Mouse (Mus musculus) hindbrain, embryonic 16.5 days (tissue): ENCODE measurements around the gene Zbtb25. TPM values are rescaled to one million over a fixed set of nuclear protein-coding genes. Genes with fewer than 3 reads are reported as not detected.

Experiments
- ATAC-seq: fragments of 200-750 bp; cut with Nextera tagmentation; 2 replicates; pipeline ENCODE4 v1.8.0; 2017; ENCODE audit warnings: moderate TSS enrichment, moderate library complexity
- H3K27ac ChIP-seq: fragments of 300-500 bp; sonication (generic); 2 replicates; pipeline ENCODE4 v1.5.1; 2014; ENCODE audit warnings: low read depth, mild to moderate bottlenecking, control low read depth, low read length, moderate library complexity
- H3K27me3 ChIP-seq: fragments of 300-500 bp; sonication (generic); replicated peaks from 2 replicates; pipeline ENCODE4 v1.6.1; 2014; ENCODE audit warnings: low read length; ENCODE audit not compliant: control insufficient read depth, insufficient read depth
- H3K36me3 ChIP-seq: fragments of 300-500 bp; sonication (generic); 2 replicates; pipeline ENCODE4 v1.6.1; 2014; ENCODE audit warnings: mild to moderate bottlenecking, low read length, moderate library complexity, mixed read lengths; ENCODE audit not compliant: control insufficient read depth, insufficient read depth
- H3K4me1 ChIP-seq: fragments of 300-500 bp; sonication (generic); 2 replicates; pipeline ENCODE4 v1.6.1; 2014; ENCODE audit warnings: low read depth, low read length; ENCODE audit not compliant: control insufficient read depth, insufficient read depth
- H3K4me2 ChIP-seq: fragments of 300-500 bp; sonication (generic); 2 replicates; pipeline ENCODE4 v1.6.1; 2014; ENCODE audit warnings: mild to moderate bottlenecking, low read length, control low read depth, moderate library complexity
- H3K4me3 ChIP-seq: fragments of 300-500 bp; sonication (generic); 2 replicates; pipeline ENCODE4 v1.5.1; 2014; ENCODE audit warnings: mild to moderate bottlenecking, low read length, control low read depth, moderate library complexity
- H3K9ac ChIP-seq: fragments of 300-500 bp; sonication (generic); 2 replicates; pipeline ENCODE4 v1.6.1; 2014; ENCODE audit warnings: low read depth, mild to moderate bottlenecking, control low read depth, low read length, moderate library complexity
- H3K9me3 ChIP-seq: fragments of 300-500 bp; sonication (generic); 2 replicates; pipeline ENCODE4 v1.6.1; 2014; ENCODE audit warnings: mild to moderate bottlenecking, low read length, moderate library complexity; ENCODE audit not compliant: control insufficient read depth
- WGBS: fragments of 180-500 bp; shearing (Covaris S2); extraction: QIAGEN DNeasy Blood & Tissue Kit; methylation state at CpG from one replicate; pipeline ENCODE4 v1.1.7; 2014; 5-methylcytosine and 5-hydroxymethylcytosine counted together
- polyA plus RNA-seq: library from polyadenylated mRNA; unstranded; fragments of >200 nt; fragmentation: Nextera tagmentation; extraction: Ambion mirVana; gene quantifications from 2 replicates; pipeline ENCODE4 v1.2.1, GENCODE M21; 2015

Zbtb25 gene
- polyA plus RNA-seq, 1 experiment from 2014 or later, result 12.6 TPM

- Histone ChIP-seq H3K9ac (no peak overlapping the region), H3K27me3 (no peaks in the 10 kb centered on the region), H3K36me3 (peaks cover 5% of the 10 kb centered on the region), H3K4me2 (no peak overlapping the region), H3K27ac (no peak overlapping the region), H3K9me3 (no peaks in the 10 kb centered on the region), H3K4me1 (no peaks in the 10 kb centered on the region; the same call in 1 of the 2 replicates), H3K4me3 (no peak overlapping the region)
- WGBS, result 91% methylated on average over 6 of the region's 6 CpGs
- no peak for ATAC-seq
Measured at GRCm38 (mm10) chr12:76328567-76329354, 40.6 kb downstream of the Zbtb25 start.

- Histone ChIP-seq H3K4me1 (no peaks in the 10 kb centered on the region; the same call in 1 of the 2 replicates), H3K4me2 (no peak overlapping the region), H3K36me3 (peaks cover 5% of the 10 kb centered on the region), H3K4me3 (no peak overlapping the region), H3K9me3 (no peaks in the 10 kb centered on the region), H3K27me3 (no peaks in the 10 kb centered on the region), H3K27ac (no peak overlapping the region), H3K9ac (no peak overlapping the region)
- ATAC-seq, result no peak
- 87% methylated on average over 23 of the region's 23 CpGs for WGBS
Measured at GRCm38 (mm10) chr12:76326437-76327220, 42.8 kb downstream of the Zbtb25 start.

DNA sequence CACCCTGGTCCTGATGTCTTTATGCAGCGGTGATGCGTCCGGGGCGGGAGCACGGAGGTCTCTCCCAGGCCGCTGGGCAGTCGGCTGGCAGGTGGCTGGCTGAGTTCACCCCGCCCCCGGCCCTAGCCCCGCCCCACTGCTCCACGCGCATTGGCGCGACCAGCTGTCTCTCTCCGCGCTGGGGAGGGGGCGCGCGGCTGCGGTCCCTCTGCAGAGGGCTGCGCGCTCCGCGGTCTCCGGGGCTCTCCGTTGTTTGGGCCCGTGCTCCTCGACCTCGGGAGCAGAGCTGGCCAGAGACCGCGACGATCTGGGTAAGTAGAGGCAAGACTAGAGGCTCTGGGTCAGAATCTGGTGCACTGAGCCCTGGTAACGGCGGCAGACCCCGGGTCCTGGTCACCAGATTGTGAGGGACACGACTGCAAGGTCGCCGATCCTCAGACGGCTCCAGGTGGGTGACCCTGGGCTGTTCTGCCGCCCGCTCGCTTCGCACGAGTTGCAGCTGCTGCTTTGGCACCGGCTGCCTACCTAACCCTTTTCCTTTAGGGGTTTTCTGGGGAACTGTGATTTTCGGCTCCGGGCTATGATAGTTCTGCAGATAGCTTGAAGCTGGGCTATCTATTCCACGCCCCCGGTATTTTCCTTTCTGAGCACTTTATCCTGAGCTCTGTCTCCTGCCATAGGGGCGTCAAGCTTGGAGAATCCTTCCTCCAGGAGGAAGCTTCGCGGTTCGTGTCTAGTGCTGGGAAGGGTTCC lies 44.5 kb downstream of the Zbtb25 start, which contains the start of gene Akap5:
Gene Akap5, plus strand, starts transcription at position 213 of the 753 bp plus-strand sequence.
- Histone ChIP-seq H3K36me3 (0 out of 2 replicates have a peak, but pooled peaks cover 6% of the 10 kb centered on the region), H3K27ac (peak within 1 kb of the TSS; percentile 72), H3K4me1 (no peaks in the 10 kb centered on the region; the same call in 1 of the 2 replicates), H3K4me2 (peak within 1 kb of the TSS; percentile 86), H3K4me3 (peak within 1 kb of the TSS; percentile 59), H3K9me3 (no peaks in the 10 kb centered on the region), H3K27me3 (no peaks in the 10 kb centered on the region), H3K9ac (peak within 1 kb of the TSS; percentile 82)
- peak; percentile 99 for ATAC-seq
- WGBS, result under 1% methylated on average over 42 of the region's 53 CpGs

DNA sequence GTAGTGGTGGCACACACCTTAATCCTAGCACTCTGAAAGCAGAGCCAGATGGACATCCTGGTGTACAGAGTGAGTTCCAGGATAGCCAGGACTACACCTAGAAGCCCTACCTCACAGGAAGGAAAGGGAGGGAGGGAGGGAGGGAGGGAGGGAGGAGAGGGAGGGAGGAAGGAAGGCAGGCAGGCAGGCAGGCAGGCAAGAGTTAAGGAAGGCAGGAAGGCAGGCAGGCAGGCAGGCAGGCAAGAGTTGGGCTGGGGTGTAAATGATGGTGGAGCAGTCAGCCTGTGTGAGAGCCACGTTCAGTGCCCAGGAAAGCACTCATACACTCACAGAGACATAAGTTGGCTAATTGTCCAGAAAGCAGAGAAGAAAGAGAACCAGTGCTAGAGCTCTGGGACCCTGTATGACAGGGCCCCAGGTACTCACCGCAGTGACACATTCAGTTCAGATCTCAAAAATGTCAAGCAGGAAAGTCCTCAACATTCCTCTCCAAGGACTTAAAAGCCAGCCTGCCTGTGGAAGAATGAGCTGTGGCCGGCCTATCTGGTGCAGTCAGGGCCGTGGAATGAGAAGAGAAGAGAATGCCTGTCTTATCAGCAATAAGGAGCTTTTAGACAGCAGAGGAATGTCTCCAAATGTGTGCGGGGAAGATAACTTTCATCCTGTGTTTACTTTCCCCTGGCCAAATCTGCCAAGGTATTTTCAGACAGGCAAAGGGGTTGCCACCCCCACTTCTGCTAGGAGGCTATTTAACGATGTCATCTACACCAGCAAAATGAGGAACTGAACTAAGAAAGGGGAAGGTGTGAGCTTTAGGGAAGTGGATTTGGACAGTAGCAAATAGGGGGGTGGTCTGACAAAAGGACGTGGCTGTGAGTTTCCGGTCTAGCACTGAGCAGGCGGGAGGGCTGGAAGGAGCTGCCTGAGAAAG lies 50.9 kb downstream of the Zbtb25 start:
- Histone ChIP-seq H3K27ac (no peak overlapping the region), H3K36me3 (0 out of 2 replicates have a peak, but pooled peaks cover 5% of the 10 kb centered on the region), H3K27me3 (no peaks in the 10 kb centered on the region), H3K4me3 (no peak overlapping the region), H3K9ac (no peak overlapping the region), H3K4me2 (no peak overlapping the region), H3K9me3 (no peaks in the 10 kb centered on the region), H3K4me1 (no peaks in the 10 kb centered on the region)
- WGBS, result 81% methylated on average over 9 of the region's 9 CpGs
- ATAC-seq, result no peak

DNA sequence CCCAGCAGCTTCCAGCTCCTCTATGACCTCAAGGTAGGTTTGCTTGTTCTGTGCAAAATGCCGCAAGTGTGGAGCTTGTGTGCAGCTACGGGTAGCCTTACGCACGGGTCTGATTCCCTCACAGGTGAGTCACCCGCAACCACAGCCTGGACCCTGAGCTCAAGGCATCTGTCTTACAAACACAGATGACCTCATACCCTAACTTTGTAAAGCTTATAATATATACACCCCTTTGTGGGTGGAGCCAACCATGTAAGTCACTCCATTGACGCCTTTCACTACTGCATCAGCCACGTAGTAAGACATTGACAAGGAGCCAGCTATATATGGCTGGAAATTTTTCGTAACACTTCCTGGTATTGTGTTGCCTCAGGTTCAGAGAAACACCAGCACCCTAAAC lies 57.5 kb downstream of the Zbtb25 start:
- peaks cover 5% of the 10 kb centered on the region; the same call in 1 of the 2 replicates for H3K36me3 ChIP-seq
- no peaks in the 10 kb centered on the region for H3K27me3 ChIP-seq
- no peak for ATAC-seq
- H3K9ac ChIP-seq, result no peak overlapping the region
- WGBS, result 98% methylated on average over 8 of the region's 8 CpGs
- H3K4me1 ChIP-seq, result no peaks in the 10 kb centered on the region
- no peak overlapping the region for H3K4me2 ChIP-seq
- H3K27ac ChIP-seq, result no peak overlapping the region
- no peaks in the 10 kb centered on the region for H3K9me3 ChIP-seq
- H3K4me3 ChIP-seq, result no peak overlapping the region

- 89% methylated on average over 9 of the region's 9 CpGs for WGBS
- no peak for ATAC-seq
- Histone ChIP-seq H3K4me1 (no peaks in the 10 kb centered on the region; the same call in 1 of the 2 replicates), H3K27ac (no peak overlapping the region), H3K9me3 (no peaks in the 10 kb centered on the region), H3K4me3 (no peak overlapping the region), H3K27me3 (no peaks in the 10 kb centered on the region), H3K36me3 (peaks cover 5% of the 10 kb centered on the region; the same call in 1 of the 2 replicates), H3K4me2 (no peak overlapping the region), H3K9ac (no peak overlapping the region)
Measured at GRCm38 (mm10) chr12:76311227-76311626, 58.2 kb downstream of the Zbtb25 start.

- Histone ChIP-seq H3K36me3 (peaks cover 3% of the 10 kb centered on the region; the same call in 1 of the 2 replicates), H3K9ac (no peak overlapping the region), H3K4me3 (no peak overlapping the region), H3K4me1 (no peaks in the 10 kb centered on the region; the same call in 1 of the 2 replicates), H3K4me2 (no peak overlapping the region), H3K27me3 (no peaks in the 10 kb centered on the region), H3K27ac (no peak overlapping the region), H3K9me3 (no peaks in the 10 kb centered on the region)
- no peak for ATAC-seq
- WGBS, result 81% methylated on average over 6 of the region's 6 CpGs
Measured at GRCm38 (mm10) chr12:76310633-76311032, 58.8 kb downstream of the Zbtb25 start.

DNA sequence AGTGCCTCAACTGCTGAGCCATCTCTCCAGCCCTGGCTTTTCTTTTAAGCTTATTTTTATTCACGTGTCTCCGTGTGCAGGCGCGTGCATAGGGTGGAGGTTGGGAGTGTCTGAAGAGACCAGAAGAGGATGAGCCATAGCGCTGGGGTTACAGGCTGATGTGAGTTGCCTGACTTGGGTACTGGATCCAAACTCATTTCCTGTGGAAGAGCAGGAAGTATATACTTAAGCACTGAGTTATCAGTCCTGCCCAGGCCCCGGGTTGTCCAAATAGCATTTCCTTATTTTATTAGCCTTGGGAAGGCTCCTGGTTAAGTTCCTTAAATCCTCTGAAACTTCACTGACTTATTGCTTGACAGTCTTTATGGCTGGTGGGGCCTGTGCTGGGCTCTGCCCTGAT lies 59.4 kb downstream of the Zbtb25 start:
- no peak for ATAC-seq
- Histone ChIP-seq H3K4me3 (no peak overlapping the region), H3K27me3 (no peaks in the 10 kb centered on the region), H3K9me3 (no peaks in the 10 kb centered on the region), H3K4me2 (no peak overlapping the region), H3K36me3 (peaks cover 3% of the 10 kb centered on the region; the same call in 1 of the 2 replicates), H3K4me1 (no peaks in the 10 kb centered on the region; the same call in 1 of the 2 replicates), H3K9ac (no peak overlapping the region), H3K27ac (no peak overlapping the region)
- 85% methylated on average over 6 of the region's 6 CpGs for WGBS
